8 mouse cellular contexts compared by ENCODE assay signal in genomic region chr5:8622071-8622595, GRCm38 (mm10). TPM values are rescaled to one million over a fixed set of nuclear protein-coding genes. Genes with fewer than 3 reads are reported as not detected.
DNase-seq lines count a peak whose midpoint lies in the region; ATAC-seq and TF ChIP-seq lines count a peak whose summit lies in the region.

No protein-coding gene starts in this region.

- WGBS in forebrain, embryonic 15.5 days, result under 1% methylated on average over 46 of the region's 49 CpGs
- WGBS in liver, embryonic 15.5 days (ENCODE audit: insufficient replicate concordance), result under 1% methylated on average over 49 of the region's 49 CpGs

- peak overlapping the region; percentile 81 for H3K4me3 ChIP-seq in ES-Bruce4 (ENCODE audit: low read depth, low read length)
- H3K4me3 ChIP-seq in forebrain, embryonic 15.5 days, result peak overlapping the region; percentile 100
- peak overlapping the region; percentile 60 for H3K4me3 ChIP-seq in liver, embryonic 15.5 days (replicated peaks)

- ATAC-seq in forebrain, embryonic 15.5 days (replicated peaks), result peak; percentile 70
- peak; percentile 25 for ATAC-seq in liver, embryonic 15.5 days (ENCODE audit: insufficient read depth)

- TF ChIP-seq POLR2A in ES-Bruce4 (IDR thresholded peaks at IDR 0.05; ENCODE audit: insufficient read depth, low read length), result no peak

- H3K4me2 ChIP-seq in forebrain, embryonic 15.5 days (replicated peaks), result peak overlapping the region; percentile 88
- H3K4me2 ChIP-seq in liver, embryonic 15.5 days, result peak overlapping the region; percentile 85

- no peaks in the 10 kb centered on the region for H3K4me1 ChIP-seq in ES-Bruce4 (ENCODE audit: control insufficient read depth, insufficient read depth, low read length)
- peaks cover 12% of the 10 kb centered on the region; the same call in 1 of the 2 replicates for H3K4me1 ChIP-seq in forebrain, embryonic 15.5 days
- H3K4me1 ChIP-seq in liver, embryonic 15.5 days (replicated peaks), result peaks cover 10% of the 10 kb centered on the region; the same call in 1 of the 2 replicates

- no peak for TF ChIP-seq CTCF in ES-Bruce4 (IDR thresholded peaks at IDR 0.05; ENCODE audit: low read depth, low read length)

- TF ChIP-seq EP300 in ES-Bruce4 (IDR thresholded peaks at IDR 0.05; ENCODE audit: insufficient read depth, low read depth, low read length), result no peak

- no peaks in the 10 kb centered on the region for H3K36me3 ChIP-seq in ES-Bruce4 (ENCODE audit: control insufficient read depth, insufficient read depth, low read length, poor library complexity, severe bottlenecking)
- H3K36me3 ChIP-seq in forebrain, embryonic 15.5 days, result no peaks in the 10 kb centered on the region
- no peaks in the 10 kb centered on the region for H3K36me3 ChIP-seq in liver, embryonic 15.5 days (replicated peaks)

- no peaks in the 10 kb centered on the region for H3K9me3 ChIP-seq in ES-Bruce4 (replicated peaks; ENCODE audit: control insufficient read depth, insufficient read depth, low read length, poor library complexity, severe bottlenecking)
- H3K9me3 ChIP-seq in forebrain, embryonic 15.5 days, result no peaks in the 10 kb centered on the region
- H3K9me3 ChIP-seq in liver, embryonic 15.5 days (replicated peaks), result no peaks in the 10 kb centered on the region

- intact Hi-C loops in heart, postnatal 36 days (cut with DNase I), result loop anchor here (5.0 to 10.0 kb wide), 2 partner anchors 55 to 197 kb away; partner anchors contain the start of genes Dbf4 and Slc25a40

- H3K27ac ChIP-seq in ES-Bruce4 (ENCODE audit: insufficient read depth, low read length), result no peak overlapping the region
- peak overlapping the region; percentile 92 for H3K27ac ChIP-seq in forebrain, embryonic 15.5 days (replicated peaks)
- no peak overlapping the region for H3K27ac ChIP-seq in liver, embryonic 15.5 days (replicated peaks)

- DNase-seq in cerebellum, adult 11 months, result peak; percentile 58
- DNase-seq in heart, postnatal 36 days, result peak; percentile 31 to 39
- DNase-seq in layer of hippocampus, adult 11-12 months (ENCODE audit: low spot score), result peak; percentile 58
- DNase-seq in neural tube, embryonic 10.5 days (ENCODE audit: extremely low spot score, low spot score), result peak; percentile 76
- peak; percentile 62 for DNase-seq in telencephalon, adult 2 months (ENCODE audit: low read depth, low spot score)

- H3K9ac ChIP-seq in ES-Bruce4 (ENCODE audit: low read depth, poor library complexity, severe bottlenecking), result peak overlapping the region; percentile 69
- H3K9ac ChIP-seq in forebrain, embryonic 15.5 days (replicated peaks), result peak overlapping the region; percentile 95
- no peak overlapping the region for H3K9ac ChIP-seq in liver, embryonic 15.5 days

- no peaks in the 10 kb centered on the region for H3K27me3 ChIP-seq in ES-Bruce4 (ENCODE audit: control insufficient read depth, insufficient read depth, low read length, poor library complexity, severe bottlenecking)
- H3K27me3 ChIP-seq in forebrain, embryonic 15.5 days, result no peaks in the 10 kb centered on the region
- H3K27me3 ChIP-seq in liver, embryonic 15.5 days, result peaks cover 21% of the 10 kb centered on the region

RNA-seq across cellular contexts. Expression of gene Rundc3b, which starts 0.6 kb away (rescaled TPM):
- polyA plus RNA-seq in ES-Bruce4 (2011; ENCODE audit: insufficient read depth, insufficient read length, low read depth, missing spikeins), result 4.1 and 4.6 TPM in 2 replicates
- 31.1 and 33.7 TPM in 2 replicates for polyA plus RNA-seq in forebrain, embryonic 15.5 days (2015; fragmentation: Nextera tagmentation; extraction: Ambion mirVana)
- total RNA-seq in heart, postnatal 36 days (2021), result under 1 TPM; 0.27 to 0.50 TPM
- 0.08 and 0.09 TPM in 2 replicates for polyA plus RNA-seq in liver, embryonic 15.5 days (2015; fragmentation: Nextera tagmentation; extraction: Ambion mirVana)

RNA-seq across cellular contexts. Expression of gene Abcb1a, which starts 37.7 kb away (rescaled TPM):
- 8.4 and 8.9 TPM in 2 replicates for polyA plus RNA-seq in ES-Bruce4 (2011; ENCODE audit: insufficient read depth, insufficient read length, low read depth, missing spikeins)
- 0.98 and 1.4 TPM in 2 replicates for polyA plus RNA-seq in forebrain, embryonic 15.5 days (2015; fragmentation: Nextera tagmentation; extraction: Ambion mirVana)
- total RNA-seq in heart, postnatal 36 days (2021), result 10 to 100 TPM; 11.2 to 11.8 TPM
- 0.54 and 0.68 TPM in 2 replicates for polyA plus RNA-seq in liver, embryonic 15.5 days (2015; fragmentation: Nextera tagmentation; extraction: Ambion mirVana)
